Mouse (Mus musculus) neural tube, embryonic 11.5 days (tissue): Measurements from ENCODE around the gene Prdx1. TPM values are rescaled to one million over a fixed set of nuclear protein-coding genes. Genes with fewer than 3 reads are reported as not detected.
"Not testable (repeated sequence)": the region's sequence is repeated elsewhere in the genome, so short reads cannot be mapped to it uniquely, and the experiment has no call there.

Experiments
- ATAC-seq: fragments of 200-750 bp; cut with Nextera tagmentation; 2 replicates; pipeline ENCODE4 v1.8.0; 2017; ENCODE audit warnings: moderate number of reproducible peaks, mild to moderate bottlenecking, moderate TSS enrichment, moderate library complexity; ENCODE audit not compliant: insufficient read depth, low FRiP score, low TSS enrichment
- DNase-seq: peaks from one replicate; pipeline ENCODE4 v3.0.0-alpha.2; 2015; ENCODE audit warnings: low spot score
- H3K27ac ChIP-seq: fragments of 300-500 bp; sonication (generic); 2 replicates; pipeline ENCODE4 v1.5.1; 2014; ENCODE audit warnings: low read depth, mild to moderate bottlenecking, low read length
- H3K27me3 ChIP-seq: fragments of 300-500 bp; sonication (generic); 2 replicates; pipeline ENCODE4 v1.6.1; 2014; ENCODE audit warnings: mild to moderate bottlenecking, low read length, mixed read lengths; ENCODE audit not compliant: control insufficient read depth, insufficient read depth
- H3K36me3 ChIP-seq: fragments of 300-500 bp; sonication (generic); 2 replicates; pipeline ENCODE4 v1.6.1; 2014; ENCODE audit warnings: mild to moderate bottlenecking, low read length, moderate library complexity, mixed read lengths; ENCODE audit not compliant: control insufficient read depth, insufficient read depth
- H3K4me1 ChIP-seq: fragments of 300-500 bp; sonication (generic); 2 replicates; pipeline ENCODE4 v1.6.1; 2014; ENCODE audit warnings: low read length, mixed read lengths; ENCODE audit not compliant: control insufficient read depth, insufficient read depth
- H3K4me2 ChIP-seq: fragments of 300-500 bp; sonication (generic); 2 replicates; pipeline ENCODE4 v1.6.1; 2014; ENCODE audit warnings: low read depth, mild to moderate bottlenecking, moderate library complexity
- H3K4me3 ChIP-seq: fragments of 300-500 bp; sonication (generic); 2 replicates; pipeline ENCODE4 v1.5.1; 2014; ENCODE audit warnings: low read depth, low read length
- H3K9ac ChIP-seq: fragments of 300-500 bp; sonication (generic); 2 replicates; pipeline ENCODE4 v1.6.1; 2014; ENCODE audit warnings: mild to moderate bottlenecking, low read length
- H3K9me3 ChIP-seq: fragments of 300-500 bp; sonication (generic); 2 replicates; pipeline ENCODE4 v1.6.1; 2016; ENCODE audit warnings: low read length; ENCODE audit not compliant: control insufficient read depth
- WGBS: fragments of 180-500 bp; shearing (Covaris S2); extraction: QIAGEN DNeasy Blood & Tissue Kit; methylation state at CpG from one replicate; pipeline ENCODE4 v1.1.7; 2014; 5-methylcytosine and 5-hydroxymethylcytosine counted together
- polyA plus RNA-seq: library from polyadenylated mRNA; unstranded; fragments of >200 nt; fragmentation: Nextera tagmentation; extraction: Ambion mirVana; gene quantifications from 2 replicates; pipeline ENCODE4 v1.2.1, GENCODE M21; 2014

Gene Prdx1
- polyA plus RNA-seq, 1 experiment from 2014 or later: 902 TPM

DNA sequence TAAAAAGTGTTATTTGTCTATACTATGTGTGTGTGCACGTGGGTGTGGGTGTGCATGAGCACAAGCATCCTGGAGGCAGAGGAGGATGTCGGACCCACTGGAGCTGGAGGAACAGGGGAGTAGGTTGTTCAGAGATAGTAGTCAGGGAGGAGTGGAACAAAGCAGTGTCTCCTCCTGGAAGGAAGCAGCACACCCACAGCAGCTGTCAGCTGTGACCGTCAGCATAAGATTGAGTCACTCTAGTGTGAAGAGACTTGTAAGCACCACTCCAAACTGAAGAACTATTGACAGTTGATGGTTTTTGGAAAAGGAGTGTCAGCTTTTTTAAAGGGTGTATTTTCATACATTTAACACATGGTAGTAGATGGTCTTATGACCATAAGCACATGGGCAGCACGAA lies 18.7 kb upstream of the Prdx1 start:
- 76% methylated on average over 4 of the region's 4 CpGs for WGBS

DNA sequence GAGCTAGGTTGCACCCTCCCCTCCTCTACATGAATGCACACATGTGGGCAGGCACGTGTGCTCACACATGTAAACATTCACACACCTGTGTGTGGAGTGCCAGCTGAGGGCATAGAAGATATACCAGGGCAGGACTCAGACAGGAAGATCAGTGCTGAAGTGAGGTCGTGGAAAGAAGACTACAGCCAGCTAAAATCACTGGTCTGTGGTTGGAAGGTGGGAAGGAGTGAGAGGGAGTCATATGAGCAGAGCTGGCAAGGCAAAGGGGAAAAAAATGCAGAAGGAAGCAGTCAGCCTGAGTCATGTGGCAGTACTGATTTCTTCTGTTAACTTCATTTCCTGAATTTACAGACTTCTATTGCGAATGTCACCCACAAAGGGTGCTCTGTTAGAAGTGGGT lies 17.2 kb upstream of the Prdx1 start:
- no peaks in the 10 kb centered on the region for H3K4me1 ChIP-seq
- H3K27me3 ChIP-seq: no peaks in the 10 kb centered on the region
- no peak overlapping the region for H3K9ac ChIP-seq
- no peak overlapping the region for H3K4me2 ChIP-seq
- no peak overlapping the region for H3K4me3 ChIP-seq
- no peak overlapping the region for H3K27ac ChIP-seq
- DNase-seq: no peak
- ATAC-seq: no peak
- 72% methylated on average over 3 of the region's 3 CpGs for WGBS
- no peaks in the 10 kb centered on the region for H3K36me3 ChIP-seq
- no peaks in the 10 kb centered on the region for H3K9me3 ChIP-seq

More for the DNA sequence above, 18.7 kb upstream of the Prdx1 start:
- Histone ChIP-seq H3K27me3 (no peaks in the 10 kb centered on the region), H3K36me3 (no peaks in the 10 kb centered on the region), H3K9ac (no peak overlapping the region), H3K27ac (no peak overlapping the region), H3K4me1 (no peaks in the 10 kb centered on the region), H3K4me2 (no peak overlapping the region), H3K4me3 (no peak overlapping the region), H3K9me3 (no peaks in the 10 kb centered on the region)
- DNase-seq (no peak), ATAC-seq (no peak)

DNA sequence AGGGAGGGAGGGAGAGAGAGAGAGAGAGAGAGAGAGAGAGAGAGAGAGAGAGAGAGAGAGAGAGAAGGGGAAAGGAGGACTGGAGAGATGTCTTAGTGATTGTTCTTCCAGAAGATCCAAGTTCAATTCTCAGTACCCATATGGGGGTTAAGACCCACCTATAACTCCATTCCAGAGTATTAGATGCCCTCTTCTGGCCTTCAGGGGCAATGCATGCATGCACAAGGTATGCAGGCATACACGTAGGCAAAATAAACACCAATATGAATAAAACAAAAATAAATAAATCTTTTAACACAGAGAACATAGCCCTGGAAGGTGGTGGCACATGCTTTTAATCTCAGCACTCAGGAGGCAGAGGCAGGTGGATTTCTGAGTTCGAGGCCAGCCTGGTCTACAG lies 16.1 kb upstream of the Prdx1 start:
- H3K36me3 ChIP-seq: no peaks in the 10 kb centered on the region
- H3K27ac ChIP-seq: no peak overlapping the region
- no peak overlapping the region for H3K4me2 ChIP-seq
- WGBS: 62% methylated on average over 2 of the region's 2 CpGs
- H3K9ac ChIP-seq: no peak overlapping the region
- DNase-seq (no peak), ATAC-seq (no peak)
- no peaks in the 10 kb centered on the region for H3K4me1 ChIP-seq
- no peaks in the 10 kb centered on the region for H3K27me3 ChIP-seq
- H3K9me3 ChIP-seq: no peaks in the 10 kb centered on the region
- no peak overlapping the region for H3K4me3 ChIP-seq

DNA sequence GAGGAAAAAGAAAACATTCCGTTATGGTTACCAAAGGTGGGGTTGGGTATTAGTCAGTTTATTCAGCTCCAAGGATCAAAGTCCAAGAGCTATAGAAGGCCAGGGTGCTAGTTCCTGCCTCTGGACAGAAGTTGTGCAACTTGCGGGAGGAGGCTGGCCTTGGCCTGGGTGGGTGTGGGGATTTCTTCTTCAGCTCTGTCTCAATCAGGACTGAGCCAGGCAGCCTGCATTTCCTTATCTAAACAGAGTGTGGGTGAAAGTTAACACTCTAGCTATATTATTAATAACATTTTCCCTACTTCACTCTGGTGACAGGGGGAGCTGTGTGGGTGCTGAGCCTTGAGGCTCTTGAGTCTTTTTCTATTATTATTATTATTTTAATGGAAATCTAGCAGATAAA lies 12.6 kb upstream of the Prdx1 start:
- 68% methylated on average over 2 of the region's 2 CpGs for WGBS
- Histone ChIP-seq H3K27ac (no peak overlapping the region), H3K9me3 (no peaks in the 10 kb centered on the region), H3K4me1 (no peaks in the 10 kb centered on the region), H3K9ac (no peak overlapping the region), H3K4me2 (no peak overlapping the region), H3K27me3 (no peaks in the 10 kb centered on the region), H3K36me3 (no peaks in the 10 kb centered on the region), H3K4me3 (no peak overlapping the region)
- DNase-seq: no peak
- ATAC-seq: no peak

DNA sequence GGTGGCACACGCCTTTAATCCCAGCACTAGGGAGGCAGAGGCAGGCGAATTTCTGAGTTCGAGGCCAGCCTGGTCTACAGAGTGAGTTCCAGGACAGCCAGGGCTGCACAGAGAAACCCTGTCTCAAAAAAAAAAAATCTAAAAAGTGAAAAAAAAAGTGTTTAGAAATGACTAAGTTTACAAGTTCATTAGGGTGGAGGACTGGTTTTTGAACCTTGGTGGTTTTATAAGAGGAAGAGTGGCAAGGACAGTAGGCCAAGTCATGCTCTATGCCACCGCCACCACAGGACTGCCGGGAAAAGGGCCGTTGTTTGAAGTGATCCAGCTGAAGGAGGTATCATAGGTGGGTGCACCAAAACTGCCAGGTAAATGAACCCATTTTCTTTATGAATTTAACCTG lies 10.6 kb upstream of the Prdx1 start:
- H3K9ac ChIP-seq, H3K27ac ChIP-seq, H3K36me3 ChIP-seq, ATAC-seq, H3K4me3 ChIP-seq, H3K4me1 ChIP-seq, H3K27me3 ChIP-seq, H3K4me2 ChIP-seq, DNase-seq, H3K9me3 ChIP-seq: not testable (repeated sequence)
- WGBS: 94% methylated on average over 6 of the region's 6 CpGs

DNA sequence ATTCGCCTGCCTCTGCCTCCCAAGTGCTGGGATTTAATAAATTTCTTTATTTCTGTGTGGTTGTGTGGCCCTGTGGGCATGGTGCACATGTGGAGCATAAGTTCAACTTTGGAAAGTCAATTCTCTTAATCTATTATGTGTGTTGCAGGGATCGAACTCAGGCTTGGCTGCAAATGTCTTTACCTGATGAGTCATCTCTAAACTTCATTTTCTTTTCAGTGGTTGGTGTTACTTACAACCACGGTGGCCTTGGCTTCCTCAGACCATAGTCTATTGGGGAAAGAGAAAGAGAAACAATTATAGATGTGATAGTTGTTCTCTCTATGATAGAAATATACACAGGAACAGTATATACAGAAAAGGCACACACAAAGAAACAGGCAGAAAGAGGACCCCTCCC lies 9.3 kb upstream of the Prdx1 start:
- no peaks in the 10 kb centered on the region for H3K36me3 ChIP-seq

DNA sequence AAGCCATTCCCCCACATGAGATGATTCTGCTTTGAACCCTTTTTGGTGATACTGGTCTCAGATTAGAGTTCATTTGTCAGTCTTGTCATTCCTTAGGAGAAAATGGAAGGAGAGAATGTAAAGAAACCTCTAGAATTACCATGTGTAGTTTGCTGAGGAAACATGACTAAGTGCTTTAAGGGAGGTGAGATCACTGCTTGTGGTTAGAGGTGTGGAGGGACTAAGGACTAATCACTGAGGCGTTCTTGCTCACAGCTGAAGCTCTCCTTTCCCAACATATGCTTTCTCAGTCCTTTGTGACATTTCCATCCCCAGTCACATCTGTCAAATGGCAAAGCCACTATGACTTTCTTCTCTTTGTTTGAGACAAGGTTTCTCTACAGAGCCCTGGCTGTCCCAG lies 7.5 kb upstream of the Prdx1 start:
- Histone ChIP-seq H3K9me3 (no peaks in the 10 kb centered on the region), H3K4me2 (no peak overlapping the region), H3K27me3 (no peaks in the 10 kb centered on the region), H3K27ac (no peak overlapping the region), H3K9ac (no peak overlapping the region), H3K4me1 (no peaks in the 10 kb centered on the region), H3K4me3 (no peak overlapping the region), H3K36me3 (no peaks in the 10 kb centered on the region)
- no peak for ATAC-seq
- DNase-seq: no peak
- 76% methylated on average over 1 of the region's 1 CpGs for WGBS

More for the DNA sequence above, 9.3 kb upstream of the Prdx1 start:
- Histone ChIP-seq H3K9ac (no peak overlapping the region), H3K4me3 (no peak overlapping the region), H3K9me3 (no peaks in the 10 kb centered on the region), H3K4me2 (no peak overlapping the region), H3K27ac (no peak overlapping the region), H3K4me1 (no peaks in the 10 kb centered on the region), H3K27me3 (no peaks in the 10 kb centered on the region)
- 85% methylated on average over 3 of the region's 3 CpGs for WGBS
- DNase-seq (no peak), ATAC-seq (no peak)

DNA sequence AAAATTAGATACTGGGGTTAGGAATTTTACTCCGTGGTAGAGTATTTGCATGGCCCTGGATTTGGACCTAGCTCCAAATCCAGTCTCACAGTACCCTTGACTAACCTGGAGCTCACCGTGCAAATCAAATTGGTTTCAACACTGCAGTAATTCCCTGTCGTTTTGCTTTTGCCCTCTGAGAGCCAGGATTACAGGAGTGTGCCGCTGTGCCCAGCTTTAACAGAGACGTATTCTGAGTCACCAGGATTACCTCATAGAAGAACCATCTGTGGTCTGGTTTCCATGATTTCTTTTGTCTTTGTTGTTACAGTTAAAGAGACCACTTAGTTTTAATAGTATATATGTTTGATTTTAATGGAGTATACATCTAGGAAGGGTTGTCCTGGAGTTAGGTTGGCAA lies 6.2 kb upstream of the Prdx1 start:
- H3K27ac ChIP-seq: no peak overlapping the region
- no peak overlapping the region for H3K4me2 ChIP-seq
- H3K9me3 ChIP-seq: no peaks in the 10 kb centered on the region
- 76% methylated on average over 5 of the region's 5 CpGs for WGBS
- no peak overlapping the region for H3K9ac ChIP-seq
- ATAC-seq: no peak
- no peaks in the 10 kb centered on the region for H3K36me3 ChIP-seq
- no peak overlapping the region for H3K4me3 ChIP-seq
- no peak for DNase-seq
- H3K27me3 ChIP-seq: no peaks in the 10 kb centered on the region
- H3K4me1 ChIP-seq: no peaks in the 10 kb centered on the region

DNA sequence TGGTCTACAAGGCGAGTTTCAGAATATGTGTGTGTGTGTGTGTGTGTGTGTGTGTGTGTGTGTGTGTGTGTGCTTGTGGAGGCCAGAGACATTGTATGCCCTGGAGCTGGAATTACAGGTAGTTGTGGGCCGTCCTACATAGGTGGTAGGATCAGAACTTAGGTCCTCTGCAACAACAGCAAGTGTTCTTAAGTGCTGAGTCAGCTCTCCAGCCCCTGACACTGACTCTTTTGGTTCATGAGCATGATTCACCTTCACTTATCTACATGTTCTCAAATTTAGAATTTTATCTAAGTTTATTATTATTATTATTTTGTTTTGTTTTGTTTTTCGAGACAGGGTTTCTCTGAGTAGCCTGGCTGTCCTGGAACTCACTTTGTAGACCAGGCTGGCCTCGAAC lies 4.8 kb upstream of the Prdx1 start:
- not testable (repeated sequence) for H3K9ac ChIP-seq, H3K4me1 ChIP-seq, H3K9me3 ChIP-seq, H3K4me2 ChIP-seq, H3K4me3 ChIP-seq, H3K27ac ChIP-seq, DNase-seq, H3K27me3 ChIP-seq, ATAC-seq, H3K36me3 ChIP-seq
- WGBS: 88% methylated on average over 4 of the region's 4 CpGs
